Mouse (Mus musculus) midbrain, embryonic 11.5 days (tissue): ENCODE results near the gene Fam178b. TPM values are rescaled to one million over a fixed set of nuclear protein-coding genes. Genes with fewer than 3 reads are reported as not detected.

Source experiments
- ATAC-seq: fragments of 200-750 bp; cut with Nextera tagmentation; 2 replicates; pipeline ENCODE4 v1.8.0; 2017; ENCODE audit warnings: moderate TSS enrichment, moderate library complexity; ENCODE audit not compliant: low FRiP score
- DNase-seq: peaks from one replicate; pipeline ENCODE4 v3.0.0; 2015; ENCODE audit warnings: low spot score; ENCODE audit errors: missing footprints
- H3K27ac ChIP-seq: fragments of 300-500 bp; sonication (generic); 2 replicates; pipeline ENCODE4 v1.5.1; 2014; ENCODE audit warnings: low read depth, low read length
- H3K27me3 ChIP-seq: fragments of 300-500 bp; sonication (generic); 2 replicates; pipeline ENCODE4 v1.6.1; 2014; ENCODE audit warnings: mild to moderate bottlenecking, low read length, moderate library complexity, mixed read lengths; ENCODE audit not compliant: control insufficient read depth, insufficient read depth
- H3K36me3 ChIP-seq: fragments of 300-500 bp; sonication (generic); 2 replicates; pipeline ENCODE4 v1.6.1; 2014; ENCODE audit warnings: mild to moderate bottlenecking, low read length, moderate library complexity, mixed read lengths; ENCODE audit not compliant: control insufficient read depth, insufficient read depth
- H3K4me1 ChIP-seq: fragments of 300-500 bp; sonication (generic); 2 replicates; pipeline ENCODE4 v1.6.1; 2014; ENCODE audit warnings: low read length; ENCODE audit not compliant: control insufficient read depth, insufficient read depth
- H3K4me2 ChIP-seq: fragments of 300-500 bp; sonication (generic); 2 replicates; pipeline ENCODE4 v1.6.1; 2014; ENCODE audit warnings: mild to moderate bottlenecking, moderate library complexity
- H3K4me3 ChIP-seq: fragments of 300-500 bp; sonication (generic); 2 replicates; pipeline ENCODE4 v1.5.1; 2014; ENCODE audit warnings: low read depth, low read length
- H3K9ac ChIP-seq: fragments of 300-500 bp; sonication (generic); 2 replicates; pipeline ENCODE4 v1.6.1; 2014; ENCODE audit warnings: low read length
- H3K9me3 ChIP-seq: fragments of 300-500 bp; sonication (generic); 2 replicates; pipeline ENCODE4 v1.6.1; 2016; ENCODE audit warnings: low read length; ENCODE audit not compliant: control insufficient read depth
- whole genome bisulfite sequencing: fragments of 180-500 bp; shearing (Covaris S2); extraction: QIAGEN DNeasy Blood & Tissue Kit; methylation state at CpG from one replicate; pipeline ENCODE4 v1.1.7; 2014; 5-methylcytosine and 5-hydroxymethylcytosine counted together
- polyA plus RNA-seq: library from polyadenylated mRNA; unstranded; fragments of >200 nt; fragmentation: Nextera tagmentation; extraction: Ambion mirVana; gene quantifications from 2 replicates; pipeline ENCODE4 v1.2.1, GENCODE M21; 2014

The Fam178b gene
- polyA plus RNA-seq, 1 experiment from 2014 or later = 0.16 TPM

DNA sequence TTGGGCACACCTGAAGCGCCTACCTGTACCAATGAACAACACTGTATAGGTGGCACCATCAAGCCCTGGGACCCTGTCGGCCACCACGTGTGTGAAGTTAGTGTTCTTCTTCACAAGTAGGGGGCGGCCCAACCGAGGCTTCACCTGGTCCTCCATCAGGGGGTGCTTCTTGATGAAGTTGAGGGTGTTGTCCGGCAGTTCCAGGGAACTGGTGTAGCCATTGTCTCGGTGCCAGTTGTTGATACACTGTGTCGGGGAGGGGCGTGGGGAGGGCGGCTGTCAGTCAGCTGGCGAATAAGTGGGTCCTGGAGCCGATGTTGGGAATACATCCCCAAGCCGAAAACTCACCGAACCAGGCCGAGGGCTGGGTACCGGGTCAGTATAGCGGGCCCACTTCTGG is 131.1 kb downstream of the Fam178b start:
- no peak overlapping the region for H3K4me2 ChIP-seq
- H3K9ac ChIP-seq = no peak overlapping the region
- DNase-seq = no peak
- H3K4me3 ChIP-seq = no peak overlapping the region
- H3K27me3 ChIP-seq = no peaks in the 10 kb centered on the region
- H3K36me3 ChIP-seq = peaks cover 46% of the 10 kb centered on the region
- H3K27ac ChIP-seq = no peak overlapping the region
- no peaks in the 10 kb centered on the region for H3K9me3 ChIP-seq
- 89% methylated on average over 17 of the region's 17 CpGs for WGBS
- H3K4me1 ChIP-seq = peaks cover 30% of the 10 kb centered on the region
- no peak for ATAC-seq

DNA sequence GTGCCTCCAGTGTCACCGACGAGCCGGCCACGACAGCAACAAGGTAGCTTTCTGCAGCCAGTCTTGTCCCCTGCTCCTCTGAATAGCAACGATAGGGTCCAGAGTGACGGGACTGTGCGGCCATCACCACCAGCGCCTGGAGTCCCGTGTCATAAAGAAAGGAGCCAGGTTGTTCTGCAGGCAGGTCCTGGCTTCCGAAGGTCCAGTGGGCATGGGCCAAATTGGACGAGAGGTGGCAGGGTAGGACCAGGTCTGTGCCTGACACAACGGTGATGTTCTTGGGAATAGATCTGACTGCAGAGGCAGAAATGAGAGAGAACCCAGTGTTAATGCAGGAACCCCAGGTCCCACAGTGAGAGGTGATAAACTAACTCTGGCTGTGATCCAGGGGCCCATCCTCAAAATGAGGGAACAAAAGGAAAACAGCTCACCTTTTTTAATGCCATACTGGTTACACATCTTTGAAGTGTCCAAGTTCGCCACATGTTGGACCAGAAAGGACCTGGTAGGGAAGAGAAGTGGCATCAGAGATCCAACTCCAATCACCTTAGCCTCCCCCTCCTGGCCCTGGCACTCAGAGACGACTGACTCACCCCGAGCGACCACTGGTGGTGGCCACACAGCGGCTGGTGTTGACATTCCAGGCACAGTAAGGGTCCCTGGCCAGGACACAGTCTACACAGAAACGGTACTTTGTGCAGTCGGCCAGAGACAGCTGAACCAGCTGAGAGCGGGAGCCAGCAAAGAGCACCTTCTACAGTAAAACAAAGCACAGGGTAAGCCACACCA is 132.7 kb downstream of the Fam178b start:
- ATAC-seq (no peak), DNase-seq (no peak)
- Histone ChIP-seq H3K4me2 (no peak overlapping the region), H3K9me3 (no peaks in the 10 kb centered on the region), H3K9ac (no peak overlapping the region), H3K4me1 (peaks cover 28% of the 10 kb centered on the region), H3K36me3 (peaks cover 46% of the 10 kb centered on the region), H3K27ac (no peak overlapping the region), H3K4me3 (no peak overlapping the region), H3K27me3 (no peaks in the 10 kb centered on the region)
- 79% methylated on average over 20 of the region's 20 CpGs for WGBS

DNA sequence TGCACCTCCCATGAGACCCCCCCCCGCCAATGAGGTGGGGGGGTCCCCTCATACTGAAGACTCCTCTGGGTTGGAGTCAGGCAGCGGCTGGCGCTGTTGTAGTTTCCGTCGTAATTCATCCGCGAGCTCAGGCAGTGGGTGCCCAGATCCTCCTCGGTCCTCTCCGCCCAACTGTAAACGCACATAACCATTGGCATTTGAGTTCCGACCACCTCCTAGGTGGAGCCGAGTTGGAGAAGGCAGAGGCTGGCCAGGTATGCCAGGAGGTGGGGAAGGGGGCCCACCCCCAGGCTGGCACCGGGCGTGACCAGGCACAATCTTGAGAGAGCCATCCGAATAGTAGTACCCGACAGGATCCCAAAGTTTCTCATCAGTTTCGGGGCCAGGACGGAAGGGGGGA is 133.5 kb downstream of the Fam178b start:
- peaks cover 43% of the 10 kb centered on the region for H3K36me3 ChIP-seq
- WGBS = 88% methylated on average over 18 of the region's 18 CpGs
- no peaks in the 10 kb centered on the region for H3K9me3 ChIP-seq
- H3K27me3 ChIP-seq = no peaks in the 10 kb centered on the region
- ATAC-seq = no peak
- H3K4me2 ChIP-seq = no peak overlapping the region
- no peak overlapping the region for H3K9ac ChIP-seq
- H3K27ac ChIP-seq = no peak overlapping the region
- DNase-seq = no peak
- H3K4me3 ChIP-seq = no peak overlapping the region
- H3K4me1 ChIP-seq = peaks cover 20% of the 10 kb centered on the region

DNA sequence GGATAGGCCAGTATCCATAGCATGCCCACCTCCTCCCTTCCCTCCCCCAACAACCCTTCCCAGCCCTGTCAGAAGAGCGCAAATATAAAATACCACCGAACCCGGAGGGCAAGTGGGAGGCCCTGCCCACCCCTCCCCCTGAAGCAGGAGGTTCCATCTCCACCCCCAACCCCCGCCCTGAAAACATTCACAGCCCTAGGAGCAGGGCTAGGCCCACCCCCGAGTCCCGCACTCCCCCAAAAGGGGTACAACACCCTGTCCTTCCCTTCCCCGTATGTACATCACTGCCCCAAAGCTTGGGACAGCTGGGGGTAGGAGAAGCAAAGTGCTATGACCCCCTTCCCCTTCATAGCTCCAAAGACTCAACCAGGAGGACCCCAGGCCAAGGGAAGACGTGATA is 134.2 kb downstream of the Fam178b start:
- H3K27ac ChIP-seq = no peak overlapping the region
- H3K36me3 ChIP-seq = peaks cover 40% of the 10 kb centered on the region
- no peak for DNase-seq
- 58% methylated on average over 8 of the region's 8 CpGs for WGBS
- H3K4me1 ChIP-seq = peaks cover 16% of the 10 kb centered on the region
- no peaks in the 10 kb centered on the region for H3K9me3 ChIP-seq
- ATAC-seq = no peak
- no peak overlapping the region for H3K9ac ChIP-seq
- H3K4me3 ChIP-seq = no peak overlapping the region
- no peak overlapping the region for H3K4me2 ChIP-seq
- no peaks in the 10 kb centered on the region for H3K27me3 ChIP-seq

DNA sequence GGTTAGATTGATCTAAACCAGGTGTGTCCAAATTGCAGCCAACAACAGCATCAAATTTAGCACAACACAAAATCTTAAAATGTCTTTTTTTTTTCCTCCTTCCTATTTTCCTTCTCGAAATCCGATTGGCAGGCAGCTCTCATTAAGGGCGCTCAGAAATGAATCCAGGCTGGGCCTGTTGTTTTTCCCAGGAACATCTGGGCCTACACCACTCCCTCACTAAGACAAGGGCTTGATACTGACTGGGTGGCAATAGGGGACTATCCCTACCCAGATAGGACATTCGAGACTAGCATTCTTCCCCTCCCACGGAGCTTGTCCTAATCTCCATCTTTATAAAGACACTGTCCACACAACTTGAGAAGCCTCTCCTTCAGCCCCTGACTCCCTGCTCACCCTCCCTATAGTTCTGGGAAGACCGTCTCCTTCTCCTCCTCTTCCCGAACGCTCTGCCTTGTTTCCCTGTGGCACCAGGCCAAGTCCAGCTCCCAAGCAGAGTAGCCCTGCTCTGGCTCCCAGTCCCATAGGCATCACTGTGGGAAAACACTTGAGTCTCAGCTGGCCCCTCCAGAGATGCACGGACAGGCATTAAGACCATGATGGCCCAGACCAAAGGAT is 134.9 kb downstream of the Fam178b start:
- H3K4me3 ChIP-seq = no peak overlapping the region
- WGBS = 47% methylated on average over 9 of the region's 9 CpGs
- H3K27ac ChIP-seq = peak overlapping the region; percentile 60; the same call in 1 of the 2 replicates
- H3K9ac ChIP-seq = no peak overlapping the region; the same call in 1 of the 2 replicates
- peaks cover 34% of the 10 kb centered on the region for H3K36me3 ChIP-seq
- H3K27me3 ChIP-seq = no peaks in the 10 kb centered on the region
- no peak for DNase-seq
- no peaks in the 10 kb centered on the region for H3K9me3 ChIP-seq
- H3K4me1 ChIP-seq = peaks cover 16% of the 10 kb centered on the region
- H3K4me2 ChIP-seq = no peak overlapping the region
- ATAC-seq = no peak

DNA sequence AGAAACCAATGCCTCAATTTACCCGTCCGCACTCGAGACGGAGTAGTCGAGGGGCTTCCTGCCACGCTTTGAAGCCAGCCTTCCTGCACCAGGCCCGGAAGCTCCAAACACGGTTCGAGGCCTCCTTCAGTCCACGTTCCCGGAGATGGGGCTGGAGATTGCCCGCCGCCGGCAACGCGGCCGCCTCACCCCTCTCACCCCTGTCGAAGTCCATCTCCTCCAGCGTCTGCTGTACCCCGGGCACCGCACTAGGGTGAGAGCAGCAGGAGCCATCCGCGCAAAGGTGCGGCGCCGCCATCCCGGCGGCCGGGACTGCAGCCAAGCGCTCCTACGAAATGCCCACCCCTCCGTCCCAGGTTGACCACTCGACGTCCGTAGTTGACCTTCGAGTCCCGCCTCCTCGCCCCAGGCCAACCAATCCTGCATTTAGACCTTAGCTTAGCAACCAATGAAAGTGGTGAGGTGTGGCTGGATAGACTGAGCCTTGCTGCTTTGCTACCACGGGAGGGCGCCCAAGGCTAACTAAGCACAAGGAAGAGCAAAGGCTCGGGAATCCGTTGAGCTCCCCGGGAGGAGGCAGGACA is 136.0 kb downstream of the Fam178b start, which contains the start of gene Ankrd39:
Gene Ankrd39, minus strand, starts transcription at position 558 of the 584 bp plus-strand sequence.
- peak within 1 kb of the TSS; percentile 68 for H3K4me2 ChIP-seq
- H3K9me3 ChIP-seq = no peaks in the 10 kb centered on the region
- under 1% methylated on average over 43 of the region's 43 CpGs for WGBS
- H3K36me3 ChIP-seq = peaks cover 22% of the 10 kb centered on the region
- peak; percentile 99 for ATAC-seq
- H3K4me1 ChIP-seq = peaks cover 16% of the 10 kb centered on the region
- H3K9ac ChIP-seq = peak within 1 kb of the TSS; percentile 80
- H3K27ac ChIP-seq = peak within 1 kb of the TSS; percentile 60
- H3K4me3 ChIP-seq = peak within 1 kb of the TSS; percentile 64
- no peaks in the 10 kb centered on the region for H3K27me3 ChIP-seq
- DNase-seq = peak; percentile 98

DNA sequence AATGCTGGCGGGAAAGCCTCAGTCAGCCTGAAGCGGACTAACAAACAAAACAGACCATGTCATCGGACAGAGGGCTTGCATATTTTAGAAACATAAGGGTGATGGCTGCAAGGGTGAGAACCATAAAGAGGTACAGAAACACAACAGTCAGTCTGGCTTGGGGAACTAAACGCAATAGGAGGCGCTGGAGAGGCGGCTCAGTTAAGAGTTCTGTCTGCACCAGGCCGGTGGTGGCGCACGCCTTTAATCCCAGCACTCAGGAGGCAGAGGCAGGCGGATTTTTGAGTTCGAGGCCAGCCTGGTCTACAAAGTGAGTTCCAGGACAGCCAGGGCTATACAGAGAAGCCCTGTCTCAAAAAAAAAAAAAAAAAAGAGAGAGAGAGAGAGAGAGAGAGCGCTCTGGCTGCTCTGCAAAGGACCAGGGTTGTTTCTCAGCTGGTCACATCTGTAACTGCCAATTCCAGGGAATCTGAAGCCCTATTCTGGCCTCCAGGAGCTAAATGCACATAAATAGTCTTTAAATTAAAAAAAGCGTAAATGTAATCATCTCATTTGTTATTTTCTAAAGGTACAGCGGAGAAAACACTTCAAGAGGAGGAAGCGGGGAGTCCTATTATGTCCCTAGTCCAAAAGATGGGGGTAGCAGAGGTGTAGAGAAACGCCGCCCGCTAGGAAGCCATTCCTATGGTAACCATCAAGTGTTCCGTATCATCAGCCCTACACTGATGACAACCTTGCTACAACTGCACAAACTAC is 137.0 kb downstream of the Fam178b start:
- Histone ChIP-seq H3K4me1 (peaks cover 16% of the 10 kb centered on the region), H3K27ac (no peak overlapping the region), H3K9ac (peak overlapping the region; percentile 80; the same call in 1 of the 2 replicates)

DNA sequence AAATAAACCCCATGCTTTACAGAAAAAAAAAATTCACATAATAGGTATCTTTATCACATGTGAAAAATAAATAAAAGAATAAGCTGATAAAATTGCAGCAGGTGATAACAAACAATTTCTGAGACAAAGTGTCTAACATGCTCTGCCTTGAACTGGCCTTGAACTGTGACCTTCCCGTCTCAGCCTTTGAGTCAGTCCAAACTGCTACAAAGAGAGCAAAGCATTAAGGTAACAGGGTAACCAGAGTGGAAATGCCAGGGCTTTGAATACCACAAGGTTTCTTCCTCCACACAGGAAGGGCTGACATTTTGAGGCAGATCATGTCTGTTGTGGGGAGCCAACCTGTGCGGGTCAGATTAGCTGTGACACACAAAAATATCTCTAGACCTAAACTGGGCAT is 137.6 kb downstream of the Fam178b start:
- Histone ChIP-seq H3K4me3 (no peak overlapping the region), H3K4me1 (peaks cover 16% of the 10 kb centered on the region), H3K27ac (no peak overlapping the region), H3K9ac (no peak overlapping the region), H3K9me3 (no peaks in the 10 kb centered on the region), H3K27me3 (no peaks in the 10 kb centered on the region), H3K36me3 (peaks cover 17% of the 10 kb centered on the region), H3K4me2 (no peak overlapping the region)
- WGBS = 82% methylated on average over 2 of the region's 2 CpGs
- ATAC-seq = no peak
- DNase-seq = no peak

More for the DNA sequence above, 137.0 kb downstream of the Fam178b start:
- DNase-seq = peak; percentile 88
- H3K9me3 ChIP-seq = no peaks in the 10 kb centered on the region
- 69% methylated on average over 19 of the region's 19 CpGs for WGBS
- no peak for ATAC-seq
- no peaks in the 10 kb centered on the region for H3K27me3 ChIP-seq
- peak overlapping the region; percentile 64 for H3K4me3 ChIP-seq
- H3K36me3 ChIP-seq = peaks cover 18% of the 10 kb centered on the region
- peak overlapping the region; percentile 68 for H3K4me2 ChIP-seq
